Mouse (Mus musculus) kidney, embryonic 15.5 days (tissue): ENCODE data around the gene Fam189b. TPM values are rescaled to one million over a fixed set of nuclear protein-coding genes. Genes with fewer than 3 reads are reported as not detected.
"Not testable (repeated sequence)": the region's sequence is repeated elsewhere in the genome, so short reads cannot be mapped to it uniquely, and the experiment has no call there.

Experiments used
- ATAC-seq: fragments of 200-750 bp; cut with Nextera tagmentation; replicated peaks from 2 replicates; pipeline ENCODE4 v1.8.0; 2017; ENCODE audit warnings: moderate TSS enrichment; ENCODE audit not compliant: low FRiP score
- H3K27ac ChIP-seq: fragments of 300-500 bp; sonication (generic); 2 replicates; pipeline ENCODE4 v1.5.1; 2015; ENCODE audit warnings: mild to moderate bottlenecking, inconsistent platforms
- H3K27me3 ChIP-seq: fragments of 300-500 bp; sonication (generic); 2 replicates; pipeline ENCODE4 v1.6.1; 2015; ENCODE audit warnings: inconsistent platforms
- H3K36me3 ChIP-seq: fragments of 300-500 bp; sonication (generic); 2 replicates; pipeline ENCODE4 v1.6.1; 2015; ENCODE audit warnings: inconsistent platforms
- H3K4me1 ChIP-seq: fragments of 300-500 bp; sonication (generic); 2 replicates; pipeline ENCODE4 v1.6.1; 2015; ENCODE audit warnings: inconsistent platforms
- H3K4me2 ChIP-seq: fragments of 300-500 bp; sonication (generic); 2 replicates; pipeline ENCODE4 v1.6.1; 2015; ENCODE audit warnings: moderate library complexity, mild to moderate bottlenecking, inconsistent platforms
- H3K4me3 ChIP-seq: fragments of 300-500 bp; sonication (generic); replicated peaks from 2 replicates; pipeline ENCODE4 v1.5.1; 2015; ENCODE audit warnings: mild to moderate bottlenecking, inconsistent platforms
- H3K9ac ChIP-seq: fragments of 300-500 bp; sonication (generic); 2 replicates; pipeline ENCODE4 v1.6.1; 2015; ENCODE audit warnings: mild to moderate bottlenecking, inconsistent platforms
- H3K9me3 ChIP-seq: fragments of 300-500 bp; sonication (generic); replicated peaks from 2 replicates; pipeline ENCODE4 v1.6.1; 2016; ENCODE audit warnings: inconsistent platforms
- WGBS: fragments of 180-500 bp; shearing (Covaris S2); methylation state at CpG from one replicate; pipeline ENCODE4 v1.1.7; 2015; ENCODE audit warnings: mixed read lengths; 5-methylcytosine and 5-hydroxymethylcytosine counted together
- polyA plus RNA-seq: library from polyadenylated mRNA; unstranded; fragments of >200 nt; fragmentation: Nextera tagmentation; extraction: Ambion mirVana; gene quantifications from 2 replicates; pipeline ENCODE4 v1.2.1, GENCODE M21; 2015

Fam189b gene
- polyA plus RNA-seq, 1 experiment from 2014 or later: 50.4 TPM

DNA sequence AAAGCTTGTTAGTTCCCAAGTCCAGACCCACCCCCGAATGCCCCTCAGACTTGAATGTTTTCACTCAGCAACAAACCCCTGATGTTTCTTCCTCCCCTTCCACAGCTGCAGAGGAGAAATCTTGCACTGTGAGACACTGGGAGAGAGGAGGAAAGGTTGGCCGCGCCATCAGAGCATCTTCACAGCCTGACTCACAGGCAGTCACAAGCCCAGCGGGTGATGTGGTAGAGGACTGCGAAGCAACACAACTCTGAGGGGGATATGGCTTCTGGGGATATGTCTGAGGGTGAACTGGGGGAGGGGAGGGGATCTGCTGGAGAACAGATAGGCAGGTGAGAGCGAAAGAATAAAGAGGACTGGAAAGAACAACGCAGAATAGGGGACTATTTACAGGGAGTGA is 24.3 kb upstream of the Fam189b start:
- H3K9ac ChIP-seq: no peak overlapping the region
- H3K27me3 ChIP-seq: peaks cover 18% of the 10 kb centered on the region
- H3K27ac ChIP-seq: no peak overlapping the region
- no peak overlapping the region for H3K4me3 ChIP-seq
- 20% methylated on average over 7 of the region's 7 CpGs for WGBS
- H3K36me3 ChIP-seq: no peaks in the 10 kb centered on the region
- no peaks in the 10 kb centered on the region for H3K9me3 ChIP-seq
- ATAC-seq: no peak
- H3K4me2 ChIP-seq: no peak overlapping the region
- H3K4me1 ChIP-seq: peaks cover 17% of the 10 kb centered on the region

DNA sequence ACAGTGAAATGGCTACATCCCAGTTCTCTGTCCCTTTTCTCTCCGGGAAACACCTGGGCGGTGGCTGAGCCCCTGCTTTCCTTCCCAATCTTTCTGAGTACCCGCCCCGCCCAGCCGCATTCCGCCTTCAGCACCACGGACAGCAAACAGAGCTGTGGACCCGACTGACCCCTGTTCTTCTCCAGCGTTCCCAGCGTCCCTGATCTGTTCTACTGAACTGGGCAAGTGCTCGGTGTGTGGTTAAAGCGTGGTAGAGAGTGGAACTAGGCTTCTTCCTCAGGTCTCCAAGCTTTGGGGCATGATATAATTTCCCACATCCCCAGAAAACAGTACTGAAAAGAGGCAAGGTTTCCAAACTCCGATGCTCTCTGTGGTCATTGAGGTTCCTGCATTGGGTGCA is 23.7 kb upstream of the Fam189b start:
- Histone ChIP-seq H3K9ac (no peak overlapping the region), H3K36me3 (no peaks in the 10 kb centered on the region), H3K27me3 (peaks cover 18% of the 10 kb centered on the region), H3K27ac (no peak overlapping the region), H3K4me1 (peaks cover 23% of the 10 kb centered on the region), H3K4me2 (peak overlapping the region; percentile 100), H3K9me3 (no peaks in the 10 kb centered on the region), H3K4me3 (peak overlapping the region; percentile 63)
- WGBS: 2% methylated on average over 13 of the region's 13 CpGs
- no peak for ATAC-seq

DNA sequence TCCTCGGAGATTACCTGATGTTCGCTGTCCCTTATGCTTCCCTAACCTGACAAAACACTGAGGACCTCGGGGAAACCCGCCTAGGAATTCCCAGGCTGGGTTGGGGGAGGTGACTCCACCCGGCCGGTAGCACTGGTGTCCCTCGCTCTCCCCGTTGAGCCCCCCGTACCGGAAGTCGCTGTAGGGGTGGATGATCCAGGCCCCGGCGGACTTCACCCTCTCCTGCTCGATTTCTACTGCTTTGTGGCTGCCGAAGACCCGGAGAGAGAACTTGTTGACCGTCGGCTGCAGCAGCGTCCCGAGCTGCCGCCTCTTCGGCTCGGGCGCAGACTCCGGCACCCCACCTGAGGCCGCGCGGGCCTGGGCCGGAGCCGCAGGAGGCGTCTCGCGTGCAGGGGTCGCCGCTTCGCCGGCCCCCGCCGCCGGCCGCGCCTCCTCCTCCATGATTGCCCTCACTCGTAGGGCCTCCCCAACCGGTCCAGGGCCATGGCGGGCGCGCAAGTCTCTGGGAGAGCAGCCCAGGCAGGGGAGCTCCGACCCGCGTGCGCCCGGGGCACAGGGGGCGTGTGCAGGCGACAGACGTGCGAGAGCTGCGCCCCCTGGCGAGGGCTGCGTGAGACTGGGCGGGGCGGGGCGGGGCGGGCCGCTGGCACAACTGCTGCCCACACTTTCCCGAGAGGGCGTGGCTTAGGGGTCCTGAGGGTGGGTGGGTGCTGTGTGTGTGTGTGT is 23.2 kb upstream of the Fam189b start, which contains the start of gene Hcn3:
TSS of gene Hcn3 (minus strand) at position 581 of the 729 bp plus-strand sequence.
- under 1% methylated on average over 66 of the region's 66 CpGs for WGBS
- H3K27ac ChIP-seq: no peak within 1 kb of the TSS
- ATAC-seq: peak; percentile 63
- H3K4me2 ChIP-seq: peak within 1 kb of the TSS; percentile 100
- peaks cover 17% of the 10 kb centered on the region for H3K27me3 ChIP-seq
- peak within 1 kb of the TSS; percentile 63 for H3K4me3 ChIP-seq
- H3K36me3 ChIP-seq: no peaks in the 10 kb centered on the region
- H3K4me1 ChIP-seq: peaks cover 25% of the 10 kb centered on the region
- H3K9ac ChIP-seq: peak within 1 kb of the TSS; percentile 46
- H3K9me3 ChIP-seq: no peaks in the 10 kb centered on the region

DNA sequence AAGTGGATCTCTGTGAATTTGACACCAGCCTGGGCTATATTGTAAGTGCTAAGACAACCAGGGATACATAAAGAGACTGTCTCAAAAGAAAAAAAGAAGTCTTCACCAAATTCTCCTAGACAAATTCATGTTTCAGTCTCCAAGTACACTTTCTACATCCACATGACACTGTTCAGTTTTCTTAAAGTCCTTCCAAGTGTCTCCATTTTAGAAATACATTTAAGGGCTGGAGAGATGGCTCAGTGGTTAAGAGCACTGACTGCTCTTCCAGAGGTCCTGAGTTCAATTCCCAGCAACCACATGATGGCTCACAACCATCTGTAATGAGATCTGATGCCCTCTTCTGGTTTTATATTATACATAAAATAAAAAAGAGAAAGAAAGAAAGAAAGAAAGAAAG is 21.7 kb upstream of the Fam189b start:
- H3K36me3 ChIP-seq, ATAC-seq, H3K27ac ChIP-seq, H3K4me2 ChIP-seq, H3K9ac ChIP-seq, H3K4me3 ChIP-seq, H3K9me3 ChIP-seq: not testable (repeated sequence)
- Histone ChIP-seq H3K27me3 (peaks cover 15% of the 10 kb centered on the region), H3K4me1 (peaks cover 34% of the 10 kb centered on the region)

GRCm38 (mm10) chr3:89161786-89162185 is 21.2 kb upstream of the Fam189b start:
- no peak for ATAC-seq
- Histone ChIP-seq H3K4me1 (peaks cover 39% of the 10 kb centered on the region), H3K9me3 (no peaks in the 10 kb centered on the region), H3K27ac (no peak overlapping the region), H3K4me3 (no peak overlapping the region), H3K36me3 (peaks cover 2% of the 10 kb centered on the region), H3K9ac (no peak overlapping the region), H3K4me2 (no peak overlapping the region), H3K27me3 (peaks cover 15% of the 10 kb centered on the region)
- 81% methylated on average over 4 of the region's 4 CpGs for WGBS

GRCm38 (mm10) chr3:89163123-89163522 is 19.8 kb upstream of the Fam189b start:
- Histone ChIP-seq H3K9me3 (no peaks in the 10 kb centered on the region), H3K4me3 (no peak overlapping the region), H3K27me3 (peaks cover 13% of the 10 kb centered on the region), H3K9ac (no peak overlapping the region), H3K36me3 (peaks cover 14% of the 10 kb centered on the region), H3K27ac (no peak overlapping the region), H3K4me2 (no peak overlapping the region), H3K4me1 (peaks cover 43% of the 10 kb centered on the region)
- ATAC-seq: no peak
- WGBS: 64% methylated on average over 1 of the region's 1 CpGs

DNA sequence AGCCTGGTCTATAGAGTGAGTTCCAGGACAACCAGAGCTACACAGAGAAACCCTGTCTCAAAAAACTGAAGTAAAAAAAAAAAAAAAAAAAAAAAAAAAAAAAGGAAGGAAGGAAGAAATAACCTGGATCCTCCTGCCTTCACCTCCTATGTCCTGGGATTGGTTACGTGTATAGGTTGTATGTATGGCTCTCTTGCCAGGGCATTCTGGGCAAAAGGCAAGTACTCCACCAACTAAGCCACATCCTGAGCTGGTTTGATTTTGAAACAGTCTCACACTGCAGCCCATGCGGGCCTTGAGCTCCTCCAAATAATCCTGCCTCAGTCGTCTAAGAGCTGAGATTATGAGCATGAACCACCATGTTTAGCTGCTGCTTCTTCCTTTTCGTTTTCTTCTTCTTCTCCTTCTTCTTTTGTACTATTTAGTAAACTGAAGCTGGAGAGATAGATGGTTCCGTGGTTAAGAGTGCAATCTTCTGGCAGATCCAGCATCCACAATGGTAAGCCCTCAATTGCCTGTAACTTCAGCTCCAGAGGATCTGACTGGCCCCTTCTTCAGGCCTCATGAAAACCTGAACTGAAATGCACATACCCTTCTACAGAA is 19.2 kb upstream of the Fam189b start:
- Histone ChIP-seq H3K4me2 (peak overlapping the region; percentile 72), H3K9ac (peak overlapping the region; percentile 95), H3K9me3 (no peaks in the 10 kb centered on the region), H3K4me1 (peaks cover 43% of the 10 kb centered on the region), H3K36me3 (peaks cover 21% of the 10 kb centered on the region), H3K27me3 (peaks cover 7% of the 10 kb centered on the region), H3K4me3 (peak overlapping the region; percentile 92), H3K27ac (peak overlapping the region; percentile 99)
- 77% methylated on average over 5 of the region's 5 CpGs for WGBS
- ATAC-seq: no peak

DNA sequence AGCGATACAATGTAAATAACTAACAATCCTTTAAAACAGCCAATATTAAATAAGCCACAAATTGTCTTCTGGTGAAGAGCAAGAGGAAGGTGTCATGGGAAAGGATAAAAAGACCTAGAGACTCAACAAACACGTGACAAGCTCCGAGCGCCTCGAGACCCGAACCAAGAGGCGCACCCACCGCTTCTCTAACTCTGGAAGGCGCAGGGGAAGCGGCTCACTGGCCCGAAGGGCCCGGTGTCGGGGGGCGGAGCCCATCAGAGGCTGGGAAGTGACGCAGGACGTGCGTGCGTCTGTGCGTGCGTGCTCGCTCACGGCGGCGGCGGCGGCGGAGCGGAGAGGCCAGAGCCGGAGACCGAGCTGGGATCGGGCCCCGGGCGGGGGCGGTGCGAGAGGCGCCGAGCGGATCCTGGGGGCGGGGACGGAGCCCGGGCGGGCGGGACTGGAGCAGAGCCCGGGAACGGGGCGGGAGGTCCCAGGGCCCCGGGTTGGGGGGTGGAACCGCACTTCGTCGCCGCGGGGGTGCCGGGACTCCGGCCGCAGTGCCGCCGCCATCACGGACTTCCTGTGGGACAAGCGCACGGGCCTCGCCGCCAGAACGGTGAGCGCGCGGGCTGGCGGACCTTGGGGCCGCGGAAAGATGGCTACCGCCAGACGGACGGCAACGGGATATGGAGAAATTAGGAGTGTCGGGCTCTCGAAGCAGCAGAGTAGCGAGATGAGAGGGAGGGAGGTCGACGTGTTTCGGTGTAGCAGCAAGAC is 18.3 kb upstream of the Fam189b start, which contains the start of gene Clk2:
TSS of gene Clk2 (plus strand) at position 290 of the 762 bp plus-strand sequence.
- peak; percentile 97 for ATAC-seq
- WGBS: under 1% methylated on average over 59 of the region's 79 CpGs
- Histone ChIP-seq H3K4me3 (peak within 1 kb of the TSS; percentile 92), H3K9ac (peak within 1 kb of the TSS; percentile 95), H3K4me1 (peaks cover 34% of the 10 kb centered on the region), H3K27ac (peak within 1 kb of the TSS; percentile 99), H3K27me3 (no peaks in the 10 kb centered on the region), H3K9me3 (no peaks in the 10 kb centered on the region), H3K4me2 (peak within 1 kb of the TSS; percentile 72), H3K36me3 (peaks cover 30% of the 10 kb centered on the region)

DNA sequence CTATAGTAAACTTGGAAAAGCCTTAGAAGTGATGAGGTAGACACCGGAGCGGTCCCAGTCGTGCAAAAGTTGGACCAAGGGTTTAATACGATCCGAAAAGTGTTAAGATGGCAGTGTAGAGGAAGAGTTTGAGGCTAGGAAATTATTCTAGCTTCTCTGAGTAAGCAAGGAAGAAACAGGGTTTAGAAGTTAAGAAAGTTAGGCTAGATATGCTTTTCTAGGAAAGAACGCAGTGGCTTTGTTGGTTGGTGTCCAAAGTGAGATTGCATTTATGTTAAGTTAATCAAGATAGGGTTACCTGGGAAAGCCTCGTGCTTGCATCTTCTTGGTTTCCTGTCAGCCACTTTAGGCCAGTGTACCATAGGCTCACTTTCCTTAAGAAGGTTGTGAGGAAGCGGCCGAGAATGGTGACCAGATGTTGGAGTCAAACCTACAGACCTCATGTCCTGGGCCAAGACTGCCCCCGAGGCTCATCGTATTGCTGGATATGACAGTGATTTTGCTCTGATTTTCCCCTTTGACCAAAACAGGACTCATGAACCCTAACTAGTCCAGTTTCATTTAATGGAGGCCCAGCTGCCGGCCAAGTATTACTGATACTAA is 17.6 kb upstream of the Fam189b start:
- Histone ChIP-seq H3K4me2 (peak overlapping the region; percentile 72), H3K9ac (peak overlapping the region; percentile 95), H3K4me3 (peak overlapping the region; percentile 92), H3K4me1 (peaks cover 28% of the 10 kb centered on the region), H3K9me3 (no peaks in the 10 kb centered on the region), H3K36me3 (peaks cover 37% of the 10 kb centered on the region), H3K27me3 (no peaks in the 10 kb centered on the region), H3K27ac (peak overlapping the region; percentile 99)
- no peak for ATAC-seq
- 16% methylated on average over 12 of the region's 12 CpGs for WGBS

DNA sequence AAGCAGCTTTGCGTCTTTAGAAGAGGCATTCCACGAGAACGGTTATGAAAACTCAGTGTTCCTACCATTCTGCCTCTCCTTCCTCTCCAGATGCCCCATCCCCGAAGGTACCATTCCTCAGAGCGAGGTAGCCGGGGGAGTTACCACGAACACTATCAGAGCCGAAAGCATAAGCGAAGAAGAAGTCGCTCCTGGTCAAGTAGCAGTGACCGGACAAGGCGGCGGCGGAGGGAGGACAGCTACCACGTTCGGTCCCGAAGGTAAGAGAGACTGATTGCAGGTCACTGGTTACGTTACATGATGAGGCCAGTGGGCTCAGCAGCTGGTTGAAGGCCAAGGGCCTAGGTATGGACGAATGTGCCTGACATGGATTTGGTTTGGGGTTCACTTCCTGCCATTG is 16.0 kb upstream of the Fam189b start:
- no peaks in the 10 kb centered on the region for H3K27me3 ChIP-seq
- ATAC-seq: no peak
- no peaks in the 10 kb centered on the region for H3K9me3 ChIP-seq
- peaks cover 27% of the 10 kb centered on the region for H3K4me1 ChIP-seq
- 85% methylated on average over 19 of the region's 19 CpGs for WGBS
- H3K4me2 ChIP-seq: no peak overlapping the region
- H3K4me3 ChIP-seq: no peak overlapping the region
- H3K36me3 ChIP-seq: peaks cover 52% of the 10 kb centered on the region
- H3K27ac ChIP-seq: no peak overlapping the region
- no peak overlapping the region for H3K9ac ChIP-seq

DNA sequence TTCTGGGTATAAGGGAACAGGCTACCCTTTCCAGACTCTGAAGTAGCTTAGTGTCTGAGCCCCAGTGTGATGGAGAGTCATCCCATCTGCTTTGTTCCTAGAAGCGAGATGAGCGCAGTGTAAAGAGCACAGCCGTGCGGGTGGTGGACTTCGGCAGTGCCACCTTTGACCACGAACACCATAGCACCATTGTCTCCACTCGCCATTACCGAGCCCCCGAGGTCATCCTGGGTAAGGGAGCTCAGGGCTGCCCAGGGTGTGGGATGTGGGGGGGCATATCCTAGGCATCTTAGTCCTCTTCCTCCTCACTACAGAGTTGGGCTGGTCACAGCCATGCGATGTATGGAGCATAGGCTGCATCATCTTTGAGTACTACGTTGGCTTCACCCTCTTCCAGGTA is 8.1 kb upstream of the Fam189b start:
- 95% methylated on average over 11 of the region's 11 CpGs for WGBS
- H3K4me2 ChIP-seq: no peak overlapping the region
- no peak overlapping the region for H3K27ac ChIP-seq
- H3K9me3 ChIP-seq: no peaks in the 10 kb centered on the region
- H3K4me1 ChIP-seq: peaks cover 20% of the 10 kb centered on the region
- H3K27me3 ChIP-seq: no peaks in the 10 kb centered on the region
- H3K36me3 ChIP-seq: peaks cover 79% of the 10 kb centered on the region
- no peak for ATAC-seq
- H3K9ac ChIP-seq: no peak overlapping the region
- H3K4me3 ChIP-seq: no peak overlapping the region

DNA sequence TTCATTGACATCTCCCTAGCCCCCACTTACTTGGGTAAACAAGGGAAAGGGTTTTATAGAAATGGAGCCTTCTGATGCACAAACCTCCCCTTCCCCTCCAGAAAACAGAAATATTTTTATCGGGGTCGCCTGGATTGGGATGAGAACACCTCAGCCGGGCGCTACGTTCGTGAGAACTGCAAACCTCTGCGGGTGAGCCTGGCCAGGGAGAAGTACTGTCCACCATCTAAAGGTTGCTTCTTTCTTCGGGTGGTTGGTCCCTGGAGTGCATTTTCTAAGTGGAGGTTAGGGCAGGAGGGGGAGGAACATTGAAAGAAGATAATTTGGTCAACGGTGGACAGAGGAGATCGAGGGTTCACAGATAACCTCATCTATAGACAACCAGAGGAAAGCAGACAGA is 7.4 kb upstream of the Fam189b start:
- no peak overlapping the region for H3K9ac ChIP-seq
- H3K36me3 ChIP-seq: peaks cover 79% of the 10 kb centered on the region
- WGBS: 94% methylated on average over 10 of the region's 10 CpGs
- no peaks in the 10 kb centered on the region for H3K27me3 ChIP-seq
- no peak overlapping the region for H3K4me2 ChIP-seq
- no peak for ATAC-seq
- no peak overlapping the region for H3K27ac ChIP-seq
- peaks cover 20% of the 10 kb centered on the region for H3K4me1 ChIP-seq
- H3K4me3 ChIP-seq: no peak overlapping the region
- H3K9me3 ChIP-seq: no peaks in the 10 kb centered on the region
